Mouse (Mus musculus) spleen, postnatal 10 days (tissue): Measurements from ENCODE around the gene Ghsr.
"Not testable (repeated sequence)": the region's sequence is repeated elsewhere in the genome, so short reads cannot be mapped to it uniquely, and the experiment has no call there.

Experiments
- DNase-seq, 2 experiments: peaks; one replicate each; pipeline ENCODE4 v3.0.0; 2021 to 2022; ENCODE audit warnings: low spot score in 2 of 2

Ghsr gene

GRCm38 (mm10) chr3:27371276-27371621, at the start of gene Ghsr:
TSS of gene Ghsr (plus strand) at chr3:27371351.
- no peak for DNase-seq

GRCm38 (mm10) chr3:27322591-27322990, 48.6 kb upstream of the Ghsr start:
- no peak for DNase-seq

GRCm38 (mm10) chr3:27323551-27323950, 47.6 kb upstream of the Ghsr start:
- no peak for DNase-seq

- DNase-seq, result no peak
Observed at GRCm38 (mm10) chr3:27326633-27327191, 44.4 kb upstream of the Ghsr start.

- no peak for DNase-seq
Observed at GRCm38 (mm10) chr3:27330706-27331105, 40.4 kb upstream of the Ghsr start.

GRCm38 (mm10) chr3:27338437-27338836, 32.7 kb upstream of the Ghsr start:
- DNase-seq, result peak in 1 of 2 experiments; percentile 42

GRCm38 (mm10) chr3:27338887-27339286, 32.3 kb upstream of the Ghsr start:
- no peak for DNase-seq

- no peak for DNase-seq
Observed at GRCm38 (mm10) chr3:27340757-27341156, 30.4 kb upstream of the Ghsr start.

- DNase-seq, result no peak
Observed at GRCm38 (mm10) chr3:27342462-27342861, 28.7 kb upstream of the Ghsr start.

GRCm38 (mm10) chr3:27345526-27345925, 25.6 kb upstream of the Ghsr start:
- DNase-seq, result peak; percentile 42 to 79

GRCm38 (mm10) chr3:27348462-27348861, 22.7 kb upstream of the Ghsr start:
- DNase-seq, result no peak

- no peak for DNase-seq
Observed at GRCm38 (mm10) chr3:27351105-27351504, 20.0 kb upstream of the Ghsr start.

- no peak for DNase-seq
Observed at GRCm38 (mm10) chr3:27359100-27359720, 11.9 kb upstream of the Ghsr start.

- peak in 1 of 2 experiments; percentile 36 for DNase-seq
Observed at GRCm38 (mm10) chr3:27370125-27370524, 1.0 kb upstream of the Ghsr start.

- no peak for DNase-seq
Observed at GRCm38 (mm10) chr3:27370582-27371275, 422 bp upstream of the Ghsr start.

- DNase-seq, result no peak
Observed at GRCm38 (mm10) chr3:27371725-27372650, 837 bp downstream of the Ghsr start.

- DNase-seq, result no peak
Observed at GRCm38 (mm10) chr3:27374396-27374795, 3.2 kb downstream of the Ghsr start.

GRCm38 (mm10) chr3:27377935-27378334, 6.8 kb downstream of the Ghsr start:
- no peak for DNase-seq

- DNase-seq, result no peak
Observed at GRCm38 (mm10) chr3:27384836-27385235, 13.7 kb downstream of the Ghsr start.

GRCm38 (mm10) chr3:27389923-27390322, 18.8 kb downstream of the Ghsr start:
- no peak for DNase-seq

GRCm38 (mm10) chr3:27400996-27401395, 29.8 kb downstream of the Ghsr start:
- DNase-seq, result not testable (repeated sequence)

GRCm38 (mm10) chr3:27406440-27406839, 35.3 kb downstream of the Ghsr start:
- no peak for DNase-seq
